Mouse (Mus musculus) spleen, adult 2 months (tissue): ENCODE data around the gene Naf1. TPM values are rescaled to one million over a fixed set of nuclear protein-coding genes. Genes with fewer than 3 reads are reported as not detected.
A peak's percentile ranks its signal among the peaks of the same experiment; 100 is the strongest.

Experiments used
- DNase-seq, 2 experiments: peaks; one replicate each; pipeline versions ENCODE4 v3.0.0 to v3.0.0-alpha.2; 2012 to 2021; ENCODE audit warnings: low spot score in 2 of 2, low read depth in 1 of 2
- H3K27ac ChIP-seq: fragments of 200-500 bp; 2 replicates; pipeline ENCODE4 v1.5.1; 2012; ENCODE audit warnings: low read length, inconsistent platforms; ENCODE audit not compliant: insufficient read depth
- H3K27me3 ChIP-seq: fragments of 200-500 bp; 2 replicates; pipeline ENCODE4 v1.6.1; 2012; ENCODE audit warnings: mild to moderate bottlenecking, moderate library complexity, low read length, inconsistent platforms; ENCODE audit not compliant: control insufficient read depth, insufficient read depth
- H3K36me3 ChIP-seq: fragments of 200-500 bp; 2 replicates; pipeline ENCODE4 v1.6.1; 2012; ENCODE audit warnings: mild to moderate bottlenecking, low read length, inconsistent platforms; ENCODE audit not compliant: control insufficient read depth, insufficient read depth
- H3K4me1 ChIP-seq: fragments of 200-500 bp; 2 replicates; pipeline ENCODE4 v1.6.1; 2011; ENCODE audit warnings: inconsistent platforms; ENCODE audit not compliant: control insufficient read depth, insufficient read depth, insufficient read length
- H3K4me3 ChIP-seq: fragments of 200-500 bp; 2 replicates; pipeline ENCODE4 v1.5.1; 2011; ENCODE audit warnings: mild to moderate bottlenecking, inconsistent platforms; ENCODE audit not compliant: insufficient read depth, insufficient read length; ENCODE audit errors: extremely low read depth
- CTCF ChIP-seq: fragments of 200-500 bp; IDR thresholded peaks from 2 replicates; pipeline ENCODE4 v1.5.1; 2011; ENCODE audit warnings: mild to moderate bottlenecking, inconsistent platforms; ENCODE audit not compliant: insufficient read depth, insufficient read length, insufficient replicate concordance; ENCODE audit errors: extremely low read depth
- POLR2A ChIP-seq: fragments of 200-500 bp; IDR thresholded peaks from 2 replicates; pipeline ENCODE4 v1.6.1; 2011; ENCODE audit warnings: low read depth, low read length, inconsistent platforms
- WGBS: fragments of 180-500 bp; shearing (Covaris S2); methylation state at CpG from one replicate; pipeline ENCODE4 v1.1.7; 2018; 5-methylcytosine and 5-hydroxymethylcytosine counted together
- polyA plus RNA-seq: library from polyadenylated mRNA; depleted of rRNA; stranded (reverse); fragments of >200 nt; gene quantifications from 2 replicates; pipeline ENCODE4 v1.2.3, GENCODE M21; 2012; rRNA removed

Naf1 gene
- polyA plus RNA-seq, 1 experiment: 2.5 TPM

DNA sequence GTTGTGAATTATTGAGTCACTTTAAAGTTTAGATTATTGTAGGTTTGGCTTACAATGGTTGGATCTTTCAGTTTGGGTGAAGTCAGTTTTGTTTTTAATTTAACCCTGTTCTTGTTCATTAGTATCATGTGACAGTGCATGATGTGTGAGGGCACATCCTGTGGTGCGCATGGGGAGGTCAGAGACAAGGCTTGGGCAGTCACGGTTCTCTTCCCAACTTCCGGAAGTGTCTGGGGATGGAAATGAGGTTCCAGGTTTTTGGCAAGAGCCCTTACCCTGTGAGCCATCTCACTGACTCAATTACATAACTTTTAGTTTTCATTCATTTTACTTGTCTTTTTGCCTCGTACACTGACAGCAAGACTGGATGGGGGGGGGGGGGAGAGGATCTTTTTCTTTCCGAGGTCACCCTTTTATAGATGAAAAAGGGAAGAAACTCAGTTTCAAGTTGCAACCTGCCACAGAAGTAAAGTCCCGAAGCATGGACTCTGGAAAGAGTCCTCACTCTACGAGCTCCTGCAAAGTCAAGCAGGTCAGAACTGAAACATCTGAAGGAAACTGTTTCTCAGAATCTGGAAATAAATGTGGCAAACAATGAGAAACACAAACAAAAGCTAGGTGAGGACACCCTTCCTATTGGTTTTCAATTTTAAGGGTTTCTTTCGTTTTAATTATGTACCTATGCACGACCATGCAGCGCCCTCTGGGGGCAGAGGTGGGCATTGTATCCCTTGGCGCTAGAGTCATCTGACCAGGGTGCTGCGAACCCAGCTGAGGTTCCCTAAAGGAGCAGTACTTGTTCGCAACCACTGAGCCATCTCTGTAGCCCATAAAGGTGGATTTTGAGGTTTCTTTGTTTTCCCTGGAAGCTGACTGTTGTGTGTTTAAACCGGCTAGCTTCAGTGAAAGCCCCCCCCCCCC lies 53.9 kb downstream of the Naf1 start:
- H3K27me3 ChIP-seq: no peaks in the 10 kb centered on the region
- peak in 1 of 2 experiments; percentile 31 for DNase-seq
- TF ChIP-seq POLR2A (no peak), CTCF (peak; percentile 39; the same call in 1 of the 2 replicates)
- WGBS: 63% methylated on average over 14 of the region's 14 CpGs
- H3K36me3 ChIP-seq: no peaks in the 10 kb centered on the region
- no peak overlapping the region for H3K27ac ChIP-seq
- H3K4me3 ChIP-seq: no peak overlapping the region; the same call in 1 of the 2 replicates
- no peaks in the 10 kb centered on the region for H3K4me1 ChIP-seq

- DNase-seq: no peak
- H3K27ac ChIP-seq: no peak overlapping the region
- H3K4me3 ChIP-seq: no peak overlapping the region
- no peaks in the 10 kb centered on the region for H3K36me3 ChIP-seq
- 57% methylated on average over 7 of the region's 7 CpGs for WGBS
- TF ChIP-seq POLR2A (no peak), CTCF (no peak)
- H3K27me3 ChIP-seq: no peaks in the 10 kb centered on the region
- no peaks in the 10 kb centered on the region for H3K4me1 ChIP-seq
Observed at GRCm38 (mm10) chr8:66916056-66916455, 56.0 kb downstream of the Naf1 start.

GRCm38 (mm10) chr8:66917695-66918467 lies 57.9 kb downstream of the Naf1 start:
- no peak for DNase-seq
- Histone ChIP-seq H3K4me3 (no peak overlapping the region), H3K27ac (no peak overlapping the region), H3K27me3 (no peaks in the 10 kb centered on the region), H3K4me1 (no peaks in the 10 kb centered on the region), H3K36me3 (no peaks in the 10 kb centered on the region)
- 78% methylated on average over 6 of the region's 6 CpGs for WGBS
- TF ChIP-seq POLR2A (no peak), CTCF (no peak)

- TF ChIP-seq CTCF (no peak), POLR2A (no peak)
- H3K27ac ChIP-seq: no peak overlapping the region
- H3K36me3 ChIP-seq: no peaks in the 10 kb centered on the region
- 64% methylated on average over 4 of the region's 4 CpGs for WGBS
- H3K4me1 ChIP-seq: no peaks in the 10 kb centered on the region
- H3K27me3 ChIP-seq: no peaks in the 10 kb centered on the region
- DNase-seq: no peak
- H3K4me3 ChIP-seq: no peak overlapping the region
Observed at GRCm38 (mm10) chr8:66918471-66918870, 58.5 kb downstream of the Naf1 start.

DNA sequence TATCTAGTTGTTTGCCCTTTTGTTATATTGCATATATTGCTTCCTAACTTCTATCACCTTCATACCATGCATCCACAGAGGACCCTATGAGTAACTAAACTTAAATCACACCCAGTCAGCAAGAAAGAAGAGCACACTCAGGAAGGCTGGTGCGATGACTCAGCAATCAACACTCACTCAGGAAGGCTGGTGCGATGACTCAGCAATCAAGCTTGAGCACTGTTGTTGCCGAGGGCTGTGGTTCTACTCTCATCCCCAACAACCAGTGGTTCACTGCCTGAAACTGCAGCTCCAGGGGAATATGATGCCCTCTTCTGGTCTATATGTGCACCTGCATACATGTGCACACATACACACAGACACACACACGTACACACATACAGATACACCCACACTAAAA lies 73.7 kb downstream of the Naf1 start:
- H3K4me1 ChIP-seq: no peaks in the 10 kb centered on the region
- no peak for DNase-seq
- H3K4me3 ChIP-seq: no peak overlapping the region
- TF ChIP-seq POLR2A: no peak
- TF ChIP-seq CTCF: no peak
- 70% methylated on average over 4 of the region's 4 CpGs for WGBS
- H3K27me3 ChIP-seq: no peaks in the 10 kb centered on the region
- H3K27ac ChIP-seq: no peak overlapping the region
- H3K36me3 ChIP-seq: no peaks in the 10 kb centered on the region

GRCm38 (mm10) chr8:66936236-66936635 lies 76.2 kb downstream of the Naf1 start:
- H3K27ac ChIP-seq: no peak overlapping the region
- TF ChIP-seq CTCF (no peak), POLR2A (no peak)
- H3K36me3 ChIP-seq: no peaks in the 10 kb centered on the region
- H3K27me3 ChIP-seq: no peaks in the 10 kb centered on the region
- no peaks in the 10 kb centered on the region for H3K4me1 ChIP-seq
- H3K4me3 ChIP-seq: no peak overlapping the region
- DNase-seq: no peak
- 89% methylated on average over 3 of the region's 3 CpGs for WGBS

Other genes with a start within 250 kb of the Naf1 start
- not detected in 2 replicates for gene Npy5r, start 172.1 kb upstream of the Naf1 start, polyA plus RNA-seq
- 2.0 and 3.1 TPM in 2 replicates for gene Npy1r, start 163.0 kb upstream of the Naf1 start, polyA plus RNA-seq